Mouse (Mus musculus): ENCODE data around the gene Zfp36l2.

Zfp36l2 gene

DNA sequence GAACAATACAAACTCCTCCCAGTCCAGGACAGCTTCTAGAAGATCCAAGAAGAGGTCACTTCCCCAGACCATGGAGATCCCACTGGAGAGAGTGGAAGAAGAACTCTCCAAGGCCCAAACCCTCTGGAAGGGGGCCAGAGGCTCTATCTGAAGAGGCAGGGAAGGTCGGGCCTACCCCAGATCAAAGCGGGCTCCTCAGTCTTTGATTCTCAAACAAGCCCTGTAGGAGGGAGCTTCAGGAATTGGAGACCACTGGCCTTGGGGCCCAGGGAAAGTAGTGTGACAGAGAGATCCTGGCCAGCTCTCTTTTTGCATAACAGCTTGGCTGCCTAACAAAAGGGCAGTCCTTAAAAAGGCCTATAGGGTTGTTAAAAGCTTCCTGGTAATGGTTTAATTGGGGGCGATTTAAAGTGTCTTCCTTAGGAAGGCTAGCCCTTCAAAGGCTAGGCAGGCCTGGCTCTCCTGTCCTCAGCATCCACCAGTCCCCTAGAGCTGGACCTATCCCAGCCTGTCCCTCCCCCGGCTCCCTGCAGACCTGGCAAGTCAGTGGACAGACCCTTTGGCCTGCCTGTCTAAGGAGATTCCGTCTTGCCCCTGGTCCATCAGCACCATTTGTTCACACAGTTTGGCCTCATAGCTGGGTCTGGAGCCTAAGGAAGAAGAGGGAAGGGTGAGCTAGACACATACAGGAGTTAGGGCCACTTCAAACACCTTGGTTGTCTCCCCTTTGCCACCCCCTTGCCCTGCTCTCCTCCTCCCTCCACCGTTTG lies 35.4 kb downstream of the Zfp36l2 start:
- WGBS = 72% methylated on average over 6 of the region's 6 CpGs

GRCm38 (mm10) chr17:84151306-84151705 lies 36.4 kb downstream of the Zfp36l2 start:
- 81% methylated on average over 6 of the region's 6 CpGs for WGBS

GRCm38 (mm10) chr17:84150291-84150690 lies 37.5 kb downstream of the Zfp36l2 start:
- WGBS = 91% methylated on average over 8 of the region's 8 CpGs

GRCm38 (mm10) chr17:84149566-84149965 lies 38.2 kb downstream of the Zfp36l2 start:
- 54% methylated on average over 5 of the region's 5 CpGs for WGBS

GRCm38 (mm10) chr17:84148499-84149484 lies 39.0 kb downstream of the Zfp36l2 start:
- 44% methylated on average over 11 of the region's 11 CpGs for WGBS

DNA sequence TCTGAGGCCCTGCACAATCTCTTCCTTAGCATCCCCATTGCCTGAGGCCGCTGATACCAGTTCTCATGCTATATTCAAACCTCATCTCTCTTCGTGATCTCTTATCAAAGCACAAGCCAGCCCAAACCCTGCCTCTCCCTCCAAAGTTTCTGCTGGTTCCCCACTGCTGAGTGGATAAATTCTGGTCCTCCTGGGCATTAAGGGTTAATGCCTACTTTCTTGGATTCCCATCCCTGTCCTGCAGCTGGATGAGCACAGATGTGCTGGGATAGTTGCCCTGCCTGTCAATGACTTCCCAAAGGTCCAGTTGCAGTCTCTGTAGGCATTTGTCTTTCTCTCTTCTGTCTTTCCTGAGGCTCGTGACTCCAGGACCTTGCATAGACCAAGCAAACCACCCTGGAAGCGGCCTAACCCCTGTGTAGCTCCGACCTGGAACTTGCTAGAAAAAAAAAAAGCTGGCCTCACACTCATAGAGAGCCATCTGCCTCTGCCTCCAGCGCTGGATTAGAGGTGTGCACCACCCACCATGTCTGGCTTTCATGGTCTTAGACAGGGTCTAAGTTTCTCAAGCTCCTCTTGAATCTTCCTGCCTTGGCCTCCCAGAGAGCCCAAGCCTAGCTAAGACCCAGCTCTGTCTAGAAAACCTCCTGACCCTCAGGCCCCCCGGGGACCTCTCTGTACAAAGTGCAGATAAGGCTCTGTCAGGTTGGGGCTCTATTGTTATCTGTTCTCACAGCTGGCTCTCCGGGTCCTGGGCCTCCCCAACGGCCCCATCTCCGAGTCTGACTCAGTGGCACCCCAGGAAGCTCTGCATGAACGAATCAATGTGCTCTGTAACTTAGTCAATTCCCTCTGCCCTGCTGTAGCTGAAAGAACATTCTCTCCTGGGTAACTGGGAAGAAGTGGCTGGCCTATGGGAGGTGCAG lies 40.3 kb downstream of the Zfp36l2 start:
- WGBS = 80% methylated on average over 11 of the region's 11 CpGs

DNA sequence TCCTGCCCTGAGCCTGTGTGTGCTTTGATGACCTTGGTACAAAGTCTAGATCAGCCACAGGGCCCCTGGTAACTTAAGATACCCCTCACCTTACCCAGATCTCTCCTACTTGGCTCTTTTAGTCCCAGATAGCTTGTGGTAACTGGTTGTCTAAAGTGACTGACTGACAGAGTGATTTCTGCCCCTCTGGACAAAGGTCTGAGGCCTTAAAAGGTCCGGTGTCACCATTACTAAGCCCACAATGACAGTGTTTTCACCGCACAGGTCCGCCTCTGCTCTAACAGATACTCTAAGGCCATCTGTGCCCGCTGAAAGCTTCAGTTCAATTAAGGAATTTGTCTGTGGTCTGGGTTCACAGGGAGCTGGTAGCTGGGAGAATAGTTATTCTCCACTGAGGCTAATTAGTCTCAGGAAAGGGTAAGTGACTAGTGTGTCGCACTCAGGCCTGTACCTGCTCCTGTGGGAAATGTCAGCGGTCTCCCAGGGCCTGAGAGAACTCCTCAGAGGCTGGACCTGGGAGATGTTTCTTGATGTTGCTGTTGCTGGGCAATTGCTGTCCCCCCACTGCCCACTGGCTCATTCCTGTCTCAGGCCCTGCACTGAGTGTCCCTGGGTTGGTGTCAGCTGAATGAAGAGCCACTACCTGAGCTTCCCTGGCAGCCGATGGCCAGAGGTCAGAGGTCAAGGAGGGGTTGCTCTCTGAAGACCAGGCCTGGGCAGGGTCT lies 41.1 kb downstream of the Zfp36l2 start:
- 79% methylated on average over 7 of the region's 7 CpGs for WGBS

- WGBS = 59% methylated on average over 10 of the region's 10 CpGs
Observed at GRCm38 (mm10) chr17:84145826-84146287, 41.9 kb downstream of the Zfp36l2 start.

- WGBS = 89% methylated on average over 5 of the region's 5 CpGs
Observed at GRCm38 (mm10) chr17:84144762-84145599, 42.8 kb downstream of the Zfp36l2 start.

DNA sequence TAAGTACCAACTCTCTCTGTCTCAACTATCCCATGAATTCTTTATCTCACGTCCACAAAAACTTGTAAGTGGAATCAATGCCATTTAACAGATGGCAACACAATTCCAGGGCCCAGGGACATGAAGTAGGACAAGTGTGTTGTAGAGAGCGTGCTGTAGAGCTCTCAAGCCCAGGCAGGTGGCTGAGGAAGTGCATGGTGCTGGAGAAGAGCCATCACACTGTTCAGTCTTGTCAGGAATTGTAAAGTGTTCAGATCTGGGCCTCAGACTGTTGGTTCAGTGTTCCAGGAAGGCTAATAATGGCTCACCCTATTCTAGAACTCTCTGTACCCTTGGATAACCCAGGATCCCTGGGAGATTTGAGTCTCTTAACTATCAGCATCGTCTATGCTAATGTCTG lies 43.6 kb downstream of the Zfp36l2 start:
- WGBS = 85% methylated on average over 3 of the region's 3 CpGs

DNA sequence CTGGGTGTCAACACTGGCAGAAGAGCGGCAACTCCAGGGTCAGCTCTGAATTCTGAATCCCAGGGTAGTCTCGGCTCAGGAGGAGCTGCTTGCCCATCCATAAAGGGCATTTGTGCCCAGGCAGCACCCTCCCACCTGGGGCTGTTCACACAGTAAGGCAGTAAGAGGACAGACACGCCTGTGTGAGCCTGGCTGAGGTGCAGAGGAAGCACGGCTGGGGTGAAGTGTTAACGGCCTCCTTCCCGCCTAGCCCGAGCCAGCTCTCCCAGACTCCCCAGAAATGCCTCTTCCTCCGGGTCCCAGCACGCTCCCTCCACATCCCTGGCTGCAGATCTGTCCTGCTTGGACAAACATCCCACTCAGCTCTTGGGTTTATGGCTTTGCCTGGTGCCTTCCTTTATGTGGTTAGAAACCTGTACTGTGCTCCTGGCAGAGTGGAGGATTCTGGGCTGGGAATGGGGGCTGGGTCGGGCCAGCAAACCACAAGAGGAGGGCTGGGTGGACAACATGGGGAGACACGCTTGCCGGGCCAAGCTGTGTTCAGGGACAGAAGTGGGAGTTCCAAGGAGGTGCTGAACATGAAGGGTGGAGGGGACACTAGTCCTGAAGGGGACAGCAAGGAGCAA lies 44.4 kb downstream of the Zfp36l2 start:
- WGBS = 71% methylated on average over 12 of the region's 12 CpGs

DNA sequence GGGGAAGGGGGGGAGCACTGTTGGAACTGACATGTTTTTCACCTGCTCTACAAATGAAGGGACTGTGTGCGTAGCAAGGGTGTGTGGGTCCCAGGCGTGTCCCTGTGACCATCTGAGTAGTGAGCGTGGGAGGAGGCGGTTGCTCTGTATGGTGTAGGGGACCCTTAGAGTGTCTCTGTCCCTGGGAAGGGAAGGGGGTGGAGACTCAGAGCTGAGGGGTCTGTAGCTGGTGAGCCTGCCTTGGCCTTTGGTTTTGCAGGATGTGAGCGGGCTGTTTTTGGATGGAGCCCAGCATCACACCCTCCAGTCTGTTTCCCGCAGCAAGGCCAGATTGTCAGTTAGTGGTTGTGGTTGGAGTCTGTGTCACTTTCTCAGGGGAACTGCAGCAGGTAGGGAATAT lies 46.1 kb downstream of the Zfp36l2 start:
- WGBS = 79% methylated on average over 6 of the region's 6 CpGs

DNA sequence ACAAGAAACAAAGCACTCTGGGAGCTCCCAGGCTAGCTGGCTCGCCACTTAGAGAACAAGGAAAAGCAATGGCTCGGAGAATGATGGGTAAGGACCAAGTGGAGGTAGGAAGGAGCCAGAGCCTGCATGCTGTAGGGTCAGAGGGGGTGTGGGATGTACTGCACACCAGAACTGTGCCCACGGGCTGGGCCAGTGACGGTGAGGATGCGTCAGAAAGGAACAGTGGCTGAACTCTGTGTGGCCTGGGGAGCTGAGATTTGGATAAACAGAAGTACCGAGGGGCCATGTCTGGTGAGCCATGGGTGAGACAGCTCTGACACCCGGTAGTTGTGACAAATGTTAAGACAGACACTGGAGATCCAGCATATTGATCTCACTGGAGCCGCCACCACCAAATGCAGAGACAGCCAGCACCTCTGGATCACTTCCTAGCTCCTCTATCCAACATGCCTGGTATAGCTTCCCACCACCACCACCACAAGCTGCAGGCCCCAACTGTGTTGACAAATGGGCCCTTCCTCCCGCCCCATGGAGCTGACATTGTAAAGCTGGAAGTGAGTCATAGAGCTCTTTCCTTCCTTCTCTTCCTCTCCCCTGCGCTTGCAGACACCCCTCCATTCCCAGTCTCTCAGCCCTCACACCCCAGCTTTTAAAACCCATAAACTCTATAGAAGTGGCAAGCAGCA lies 46.8 kb downstream of the Zfp36l2 start:
- WGBS = 72% methylated on average over 10 of the region's 10 CpGs

DNA sequence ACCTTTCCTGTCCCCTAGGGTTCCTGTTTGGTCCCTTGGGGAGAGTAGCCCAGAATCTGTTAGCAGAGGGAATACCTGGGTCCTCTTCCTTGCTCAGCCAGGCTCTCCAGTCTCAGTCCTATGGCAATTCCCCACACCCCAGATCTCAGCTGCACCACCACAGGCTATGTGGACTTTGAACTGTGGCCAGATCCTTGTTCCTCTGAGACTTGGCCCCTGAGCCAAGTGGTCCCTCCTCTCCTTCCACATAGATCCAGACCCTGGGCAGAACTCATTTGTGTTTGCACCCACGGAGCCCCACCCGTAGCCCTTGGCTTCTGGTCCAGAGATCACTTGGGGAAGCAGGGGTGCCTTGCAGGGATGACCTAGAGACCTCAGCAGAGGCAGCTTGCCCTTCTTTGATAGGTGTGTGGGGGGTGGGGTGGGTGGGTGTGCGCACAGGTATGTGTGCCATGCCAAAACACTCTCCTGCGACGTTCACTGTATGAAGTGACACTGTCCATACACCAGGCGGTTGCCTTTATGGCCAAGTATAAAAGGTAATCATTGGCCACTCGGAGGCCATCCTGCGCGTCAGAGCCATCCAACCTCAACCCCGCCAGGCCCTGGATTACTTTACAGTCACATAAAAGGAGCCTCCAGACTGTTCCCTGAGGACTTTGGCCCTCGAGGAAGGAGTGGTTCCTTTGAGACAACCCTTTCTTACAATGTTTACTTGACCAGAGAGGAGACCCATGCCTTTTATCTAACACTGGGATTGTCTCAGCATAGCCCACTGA lies 50.2 kb downstream of the Zfp36l2 start:
- 89% methylated on average over 11 of the region's 11 CpGs for WGBS

GRCm38 (mm10) chr17:84136669-84137392 lies 50.9 kb downstream of the Zfp36l2 start:
- 65% methylated on average over 10 of the region's 10 CpGs for WGBS

- 91% methylated on average over 4 of the region's 4 CpGs for WGBS
Observed at GRCm38 (mm10) chr17:84136217-84136616, 51.5 kb downstream of the Zfp36l2 start.

DNA sequence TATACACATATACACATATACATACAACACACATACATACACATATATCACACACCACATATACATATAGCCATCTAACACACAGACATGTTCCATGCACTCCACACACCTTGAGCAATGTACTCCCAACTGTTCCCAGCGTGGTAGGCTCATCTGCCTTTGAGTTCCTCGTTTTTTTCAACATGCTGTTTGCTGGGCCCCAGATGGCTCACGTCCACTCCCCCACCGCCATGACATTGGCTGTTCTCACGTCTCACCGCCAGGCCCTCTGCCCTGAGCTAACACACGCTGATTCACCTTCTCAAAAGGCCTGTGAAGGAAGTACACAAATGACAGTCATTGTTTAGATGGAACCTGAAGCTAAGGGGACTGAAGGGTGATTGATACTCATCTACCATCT lies 52.5 kb downstream of the Zfp36l2 start:
- 88% methylated on average over 7 of the region's 7 CpGs for WGBS
